Mouse (Mus musculus): ENCODE measurements around the gene Ltbp2.

Ltbp2 gene

GRCm38 (mm10) chr12:84839965-84840364 is 36.4 kb downstream of the Ltbp2 start:
- no peak for DNase-seq (ENCODE audit: low spot score)

GRCm38 (mm10) chr12:84835626-84836025 is 40.7 kb downstream of the Ltbp2 start:
- DNase-seq (ENCODE audit: low spot score), result no peak

DNA sequence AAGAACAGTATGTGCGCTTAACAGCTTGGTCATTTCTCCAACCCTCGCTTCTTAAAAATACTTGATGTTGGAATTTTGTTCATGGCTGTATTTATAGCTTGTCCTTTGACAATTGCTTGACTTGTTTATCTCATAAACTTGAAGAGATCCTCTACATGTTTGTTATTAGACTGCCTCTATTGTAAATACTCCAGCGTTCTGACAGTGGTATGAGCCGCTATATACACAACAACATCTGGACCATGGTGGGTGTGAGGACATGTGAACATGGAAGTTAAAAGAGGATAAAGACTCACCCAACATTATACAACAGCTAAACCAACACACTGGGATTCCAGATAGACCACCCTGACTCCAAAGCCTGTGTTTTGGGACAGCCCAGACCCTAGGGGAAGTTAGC is 41.6 kb downstream of the Ltbp2 start:
- no peak for DNase-seq (ENCODE audit: low spot score)

DNA sequence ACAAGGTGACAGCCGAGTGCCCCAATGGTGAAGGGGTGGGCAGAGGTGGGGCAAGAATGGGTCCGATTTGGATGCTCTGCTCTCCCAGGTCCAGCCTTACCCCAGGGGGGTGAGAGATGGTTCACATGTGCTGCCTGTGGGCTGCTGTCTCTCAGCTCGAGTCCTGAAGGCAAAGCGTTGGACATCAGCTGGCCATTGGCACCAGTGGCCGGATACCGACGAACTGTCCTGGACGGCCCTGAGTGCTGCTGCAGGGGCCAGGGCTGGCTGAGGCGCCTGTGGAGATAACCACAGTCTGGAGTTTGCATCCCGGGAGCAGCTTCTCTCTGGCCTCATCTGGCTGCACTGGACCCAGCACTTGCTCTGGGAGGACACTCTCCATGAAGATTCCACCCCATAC is 44.7 kb downstream of the Ltbp2 start:
- DNase-seq (ENCODE audit: low spot score), result no peak

GRCm38 (mm10) chr12:84831141-84831540 is 45.2 kb downstream of the Ltbp2 start:
- DNase-seq (ENCODE audit: low spot score), result no peak

DNA sequence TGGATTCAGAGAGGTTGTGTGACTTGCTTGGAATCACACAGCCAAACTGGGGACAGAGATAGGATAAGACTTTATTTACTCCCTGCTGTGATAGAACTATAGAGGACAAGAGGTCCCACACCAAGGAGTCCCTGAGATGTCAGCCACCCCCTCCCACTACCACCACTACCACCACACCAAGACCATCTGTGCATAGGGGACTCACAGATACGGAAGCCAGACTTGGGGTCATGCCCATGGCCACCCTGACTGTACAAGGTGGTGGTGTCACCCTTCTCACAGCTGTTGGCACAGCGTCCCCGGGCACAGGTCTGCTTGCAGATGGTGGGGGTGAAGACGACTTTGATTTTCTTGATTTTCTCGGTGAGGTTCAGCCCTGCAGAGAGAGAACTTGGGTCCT is 45.9 kb downstream of the Ltbp2 start:
- no peak for DNase-seq (ENCODE audit: low spot score)

- DNase-seq (ENCODE audit: low spot score), result no peak
Measured at GRCm38 (mm10) chr12:84829913-84830312, 46.4 kb downstream of the Ltbp2 start.

DNA sequence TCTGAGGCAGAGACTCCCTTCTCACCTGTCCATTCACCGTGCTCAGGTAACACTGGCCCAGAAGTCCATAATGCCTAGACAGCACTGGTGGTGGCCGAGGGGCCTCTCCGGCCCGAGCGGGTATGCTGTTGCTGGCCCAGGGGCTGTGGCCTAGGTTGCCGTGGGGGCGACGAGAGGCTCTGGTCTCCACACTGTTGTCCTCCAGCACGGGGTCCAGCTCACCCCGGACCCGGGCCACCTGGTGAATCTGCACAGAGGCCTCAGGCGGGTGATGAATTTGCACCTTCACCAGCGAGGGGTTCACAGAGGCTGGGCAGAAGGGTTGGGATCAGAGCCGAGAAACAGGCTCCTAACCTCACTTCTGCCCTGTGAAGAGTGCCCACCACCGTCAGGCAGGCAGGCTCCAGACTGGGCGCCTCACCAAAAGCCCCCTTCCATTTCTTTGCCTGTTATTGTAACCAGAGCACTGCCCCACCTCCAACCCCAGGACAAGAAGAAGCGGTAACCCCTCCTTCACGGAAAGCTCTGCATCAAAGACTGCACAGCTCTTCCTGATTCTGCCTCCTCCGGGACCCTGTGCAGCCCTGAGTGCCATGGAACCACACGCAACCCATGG is 47.1 kb downstream of the Ltbp2 start:
- DNase-seq (ENCODE audit: low spot score), result no peak

GRCm38 (mm10) chr12:84827384-84827933 is 48.9 kb downstream of the Ltbp2 start:
- no peak for DNase-seq (ENCODE audit: low spot score)

DNA sequence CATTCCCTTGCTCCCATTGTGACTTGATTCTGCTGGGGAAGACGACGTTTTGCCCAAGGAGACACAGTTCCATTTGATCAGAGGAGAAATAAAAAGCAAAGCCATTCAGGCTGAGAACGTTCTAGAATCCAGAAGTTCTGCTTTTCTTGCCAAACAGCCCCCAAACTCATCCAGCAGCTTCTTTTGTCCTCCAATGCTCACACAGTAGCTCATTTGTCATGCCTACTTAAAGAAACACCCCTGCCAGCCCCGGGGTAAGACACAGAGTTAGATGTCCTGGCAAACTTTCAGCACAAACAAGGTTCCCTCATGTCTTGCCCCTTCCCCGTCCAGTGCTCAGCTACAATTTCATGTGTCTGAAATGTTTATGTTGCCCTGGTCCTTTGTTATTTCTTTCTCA is 52.1 kb downstream of the Ltbp2 start:
- no peak for DNase-seq (ENCODE audit: low spot score)

GRCm38 (mm10) chr12:84823601-84824000 is 52.7 kb downstream of the Ltbp2 start:
- DNase-seq (ENCODE audit: low spot score), result no peak

- DNase-seq (ENCODE audit: low spot score), result no peak
Measured at GRCm38 (mm10) chr12:84819236-84820168, 56.8 kb downstream of the Ltbp2 start.

DNA sequence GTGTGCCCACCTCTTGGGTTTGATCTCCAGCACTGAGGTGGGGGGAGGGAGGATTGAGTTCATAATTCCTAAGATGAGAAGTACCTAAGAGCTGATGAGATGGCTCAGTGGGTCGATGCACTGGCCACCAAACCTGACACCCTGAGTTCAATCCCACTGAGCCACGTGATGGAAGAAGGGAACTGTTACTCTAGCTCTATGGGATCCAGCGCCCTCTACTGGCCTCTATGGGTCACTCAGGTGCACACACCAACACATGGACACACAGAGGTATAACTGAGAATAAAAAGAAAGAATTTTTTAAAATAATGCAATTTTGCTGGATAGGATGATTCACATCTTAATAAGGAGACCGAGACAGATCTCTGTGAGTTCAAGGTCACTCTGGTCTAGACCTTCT is 57.8 kb downstream of the Ltbp2 start:
- DNase-seq (ENCODE audit: low spot score), result no peak

DNA sequence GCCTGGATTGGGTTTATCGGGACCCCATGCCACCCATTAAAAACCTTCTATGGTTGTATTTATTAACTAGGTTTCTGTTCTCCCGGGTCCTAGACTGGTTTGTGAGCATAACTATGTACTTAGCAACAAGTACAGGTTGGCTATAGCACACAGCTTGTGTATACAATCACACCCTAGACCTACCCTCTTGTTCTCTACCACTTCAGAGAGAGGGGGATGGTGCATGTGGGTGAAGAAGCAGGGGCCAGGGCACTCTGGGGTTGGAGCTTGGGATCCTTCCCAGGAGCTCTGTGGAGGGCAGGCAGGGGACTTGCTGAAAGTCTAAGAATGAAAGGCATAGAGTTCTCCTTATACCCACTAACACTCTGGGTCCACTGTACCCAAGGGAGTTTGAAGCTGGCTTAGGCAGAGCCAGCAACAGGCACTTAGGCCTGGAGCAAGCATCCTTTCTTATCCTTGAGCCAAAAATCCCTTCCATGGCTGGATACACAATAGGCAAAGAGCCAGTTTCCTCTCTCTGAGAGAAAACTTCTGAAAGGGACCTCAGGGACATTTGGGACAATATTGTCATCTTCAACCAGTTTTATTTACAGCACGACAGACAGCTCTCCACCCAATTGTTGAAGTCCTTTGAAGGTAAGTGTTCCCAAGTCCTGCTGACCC is 61.5 kb downstream of the Ltbp2 start:
- no peak for DNase-seq (ENCODE audit: low spot score)

- DNase-seq (ENCODE audit: low spot score), result no peak
Measured at GRCm38 (mm10) chr12:84813773-84814172, 62.6 kb downstream of the Ltbp2 start.

DNA sequence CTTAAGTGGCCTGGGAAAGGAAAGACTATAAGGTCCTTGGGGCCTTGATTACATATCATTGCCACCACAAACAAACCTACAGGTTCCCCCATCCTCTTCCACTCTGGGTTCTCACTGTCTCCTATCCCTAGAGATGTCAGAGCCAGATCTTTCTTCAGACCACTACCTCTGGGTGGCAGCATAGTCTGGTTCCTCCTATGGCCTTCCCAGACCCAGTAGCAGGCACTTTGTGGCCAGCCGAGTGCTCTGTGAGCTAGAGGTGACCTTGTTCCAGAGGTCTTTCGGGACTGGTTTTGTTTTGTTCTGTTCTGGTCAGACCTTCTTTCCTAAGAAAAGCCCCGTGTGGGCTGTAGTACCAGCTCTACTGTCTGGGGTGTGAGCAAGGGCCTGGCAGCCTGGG is 64.3 kb downstream of the Ltbp2 start:
- DNase-seq (ENCODE audit: low spot score), result no peak

GRCm38 (mm10) chr12:84811510-84811909 is 64.8 kb downstream of the Ltbp2 start:
- no peak for DNase-seq (ENCODE audit: low spot score)

DNA sequence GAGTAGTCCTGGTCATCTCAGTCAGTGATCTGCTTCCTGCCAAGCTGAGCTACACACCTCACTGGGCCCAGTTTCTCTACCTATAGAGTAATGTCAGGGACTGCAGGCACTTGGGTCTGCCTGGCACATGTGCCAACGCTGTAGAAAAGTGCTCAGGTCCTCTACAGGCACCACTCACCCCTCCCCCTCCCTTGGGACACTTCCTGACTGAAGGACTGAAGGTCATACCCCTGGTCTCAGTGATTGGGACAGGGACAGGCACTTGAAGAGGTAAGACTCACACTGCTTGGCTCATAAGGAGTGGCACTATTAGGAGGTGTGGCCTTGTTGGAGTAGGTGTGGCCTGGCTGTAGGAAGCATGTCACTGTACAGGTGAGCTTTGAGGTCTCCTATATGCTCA is 65.5 kb downstream of the Ltbp2 start:
- no peak for DNase-seq (ENCODE audit: low spot score)

DNA sequence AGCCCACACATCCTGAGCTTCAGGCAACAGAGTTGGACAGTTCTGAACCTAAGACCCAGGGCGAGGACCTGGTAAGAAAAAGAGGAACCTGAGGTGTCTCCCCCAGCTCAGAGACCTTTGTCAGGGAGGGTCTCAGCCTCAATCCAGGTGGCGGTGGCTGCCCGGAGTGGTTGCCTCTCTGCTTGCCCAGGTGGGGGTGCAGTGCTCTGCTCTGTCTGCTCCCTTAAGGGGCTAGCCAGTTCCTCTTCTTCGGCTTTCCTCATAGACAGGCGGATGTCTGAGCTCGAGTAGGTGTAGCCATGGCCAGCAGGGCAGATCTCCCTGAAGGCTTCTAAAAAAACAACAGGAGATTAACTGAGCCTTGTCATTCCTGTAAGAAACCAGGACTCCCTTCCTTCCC is 67.3 kb downstream of the Ltbp2 start:
- DNase-seq (ENCODE audit: low spot score), result no peak

DNA sequence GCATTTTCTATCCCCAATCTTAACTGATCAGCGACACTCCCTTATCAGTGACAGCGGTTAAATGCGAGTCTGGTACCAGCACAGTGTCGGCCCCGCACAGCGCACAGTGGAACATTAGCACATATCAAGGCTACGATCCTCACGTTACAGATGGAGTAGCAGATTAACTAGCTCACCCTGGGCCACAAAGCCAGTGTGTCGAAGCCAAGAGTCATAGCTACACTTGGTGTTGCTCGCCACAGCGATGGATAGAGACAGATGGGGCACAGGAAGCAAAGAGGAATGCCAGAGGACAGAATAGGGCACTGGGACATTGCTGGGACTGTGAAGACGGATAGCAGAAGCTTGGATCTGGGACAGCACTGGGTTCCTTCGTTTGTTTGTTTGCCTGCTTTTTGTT is 69.0 kb downstream of the Ltbp2 start:
- no peak for DNase-seq (ENCODE audit: low spot score)

DNA sequence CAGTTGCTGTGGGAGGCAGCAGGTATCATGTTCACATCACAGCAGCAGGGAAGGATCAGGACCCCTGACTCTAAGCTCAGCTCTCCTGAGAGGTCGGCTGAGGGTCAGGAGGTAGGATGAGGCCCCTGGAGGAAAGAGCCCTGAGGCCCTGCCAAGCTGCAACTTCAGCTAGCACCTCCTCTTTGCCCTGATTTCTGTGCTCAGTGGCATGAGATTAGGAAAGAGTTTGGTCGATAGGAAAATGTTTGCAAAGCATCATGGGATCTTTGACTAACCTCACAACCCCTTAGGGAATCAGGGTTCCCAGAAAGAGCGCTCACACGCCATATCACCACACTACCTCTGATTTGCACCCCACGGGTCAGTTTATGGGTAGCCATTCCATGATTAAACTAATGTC is 69.6 kb downstream of the Ltbp2 start:
- DNase-seq (ENCODE audit: low spot score), result no peak

DNA sequence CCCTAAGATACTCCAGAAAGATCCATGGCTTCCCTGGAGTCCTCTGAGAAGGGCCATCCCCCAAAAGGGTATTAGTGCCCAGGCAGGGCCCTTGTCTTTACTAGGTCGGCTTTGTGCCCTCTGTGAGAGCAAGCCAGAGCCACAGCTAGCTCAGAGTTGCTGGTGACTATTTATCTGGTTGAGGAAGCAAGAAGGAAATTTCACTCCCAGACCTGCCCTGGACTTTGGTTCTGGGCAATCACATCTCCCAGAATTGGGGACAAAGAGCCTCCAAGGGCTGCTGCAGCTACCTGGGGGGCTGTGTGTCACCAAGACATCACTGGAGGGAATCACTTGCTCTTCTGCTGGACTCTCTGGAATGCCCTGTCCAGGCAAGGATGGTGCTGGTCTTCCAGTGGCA is 70.3 kb downstream of the Ltbp2 start:
- DNase-seq (ENCODE audit: low spot score), result no peak
